Mouse (Mus musculus) adrenal gland, adult 8-10 months (tissue): ENCODE measurements at regions not wholly inside any gene's neighbourhood (a gene's known extent, or its start where the extent isn't known, plus 50 kb on each side); places are given as distances from the start of the nearest gene placed in this dataset.

ENCODE experiments used
- DNase-seq: peaks from one replicate; pipeline ENCODE4 v3.0.0; 2022

GRCm38 (mm10) chr9:47133873-47134272 is 135.3 kb downstream of the Gm4791 start:
- no peak for DNase-seq

DNA sequence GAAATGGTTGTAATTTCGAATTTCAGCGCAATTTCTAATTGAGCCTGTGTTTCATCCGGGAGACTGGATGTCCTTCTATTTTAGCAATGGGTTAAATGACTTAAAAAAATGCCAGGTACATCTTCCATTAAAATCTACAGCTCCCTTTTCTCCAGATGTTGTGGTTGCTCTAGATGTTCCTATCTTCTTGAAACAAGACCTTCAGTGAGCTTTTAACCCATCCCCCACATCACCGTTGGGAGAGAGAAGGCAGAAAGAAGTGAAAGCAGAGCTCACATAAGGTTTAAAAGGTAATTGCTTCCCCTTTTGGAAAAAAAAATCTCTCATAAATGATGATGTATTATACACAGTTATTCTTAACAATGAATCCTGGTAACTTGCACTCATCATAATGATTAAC is 135.9 kb downstream of the Gm4791 start:
- DNase-seq, result no peak

GRCm38 (mm10) chr9:47136641-47137040 is 138.1 kb downstream of the Gm4791 start:
- DNase-seq, result no peak

- DNase-seq, result no peak
Observed at GRCm38 (mm10) chr9:47153471-47153870, 154.9 kb downstream of the Gm4791 start.

DNA sequence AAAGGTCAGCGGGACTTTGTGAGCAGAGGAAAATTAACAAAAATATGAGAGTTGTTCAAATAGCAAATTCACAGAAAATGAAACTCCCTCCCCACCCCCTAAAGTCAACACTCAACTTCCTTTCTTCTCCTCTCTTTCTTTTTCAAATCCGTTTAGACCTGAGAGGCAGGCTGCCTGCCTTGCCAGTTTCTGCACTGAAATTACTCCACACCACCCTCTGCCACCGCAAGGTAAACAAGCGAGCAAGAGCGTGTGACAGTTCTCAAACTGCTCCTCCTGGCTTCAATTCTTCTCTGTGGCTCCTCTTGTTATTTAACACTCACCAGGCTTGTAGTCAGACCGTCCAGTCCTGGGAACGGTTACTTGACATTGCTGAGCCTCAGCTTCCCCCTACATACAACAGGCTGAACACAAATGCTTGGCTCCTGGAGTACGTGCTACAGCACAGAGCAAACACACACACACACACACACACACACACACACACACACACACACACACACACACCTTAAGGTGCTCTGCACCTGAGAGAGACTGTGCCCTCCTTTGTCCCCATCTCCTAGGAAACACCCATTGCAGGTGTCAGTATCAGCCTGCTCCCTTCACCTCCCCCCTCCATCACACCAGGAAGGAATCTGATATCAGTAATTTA is 167.1 kb downstream of the Gm4791 start:
- DNase-seq, result no peak

DNA sequence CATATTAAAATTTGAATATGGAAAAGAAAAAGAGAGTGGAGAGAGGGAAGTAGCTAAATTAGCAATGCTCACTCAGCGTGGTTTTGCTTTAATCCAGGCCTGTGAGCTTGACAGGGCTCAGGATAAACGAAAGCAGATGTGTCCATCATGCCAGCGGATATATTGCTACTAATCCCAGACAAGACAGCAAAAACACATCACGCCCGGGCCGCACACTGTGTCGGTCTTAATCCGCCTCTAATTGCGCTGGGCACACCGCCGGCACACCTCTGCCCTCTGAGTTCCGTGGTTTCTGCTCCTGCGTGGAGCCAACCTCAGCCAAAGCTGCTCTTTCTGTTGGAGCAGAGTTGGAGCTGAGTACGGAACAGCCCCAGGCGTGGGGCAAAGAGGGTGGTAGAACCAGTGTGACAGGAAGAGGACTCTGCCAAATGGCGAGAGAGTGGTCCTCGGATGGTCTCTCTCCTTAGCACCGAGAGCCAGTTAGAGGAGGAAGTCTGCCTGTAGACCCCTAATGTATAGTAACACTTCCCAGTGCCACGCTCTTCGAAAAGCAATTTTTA is 169.2 kb downstream of the Gm4791 start:
- DNase-seq, result no peak

GRCm38 (mm10) chr9:47176044-47176443 is 177.5 kb downstream of the Gm4791 start:
- DNase-seq, result no peak

DNA sequence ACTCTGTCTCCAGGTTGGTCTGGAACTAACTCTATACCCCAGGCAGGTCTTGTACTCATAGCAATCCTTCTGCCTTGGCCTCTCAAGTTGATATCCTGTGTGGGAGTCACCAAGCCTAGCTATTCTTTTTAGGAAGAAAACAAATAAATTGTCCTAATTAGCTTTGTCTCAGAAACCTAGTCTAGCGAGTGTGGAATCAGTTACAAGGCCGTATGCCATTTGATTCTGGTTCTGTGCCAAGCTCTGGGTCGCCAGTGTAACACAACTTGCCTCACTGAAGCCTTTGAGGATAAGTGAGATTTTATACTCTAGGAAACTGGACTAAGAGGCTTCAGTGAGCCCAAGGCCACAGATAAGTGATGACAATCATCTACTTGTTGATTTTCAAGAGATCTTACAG is 219.6 kb downstream of the Gm4791 start:
- no peak for DNase-seq

DNA sequence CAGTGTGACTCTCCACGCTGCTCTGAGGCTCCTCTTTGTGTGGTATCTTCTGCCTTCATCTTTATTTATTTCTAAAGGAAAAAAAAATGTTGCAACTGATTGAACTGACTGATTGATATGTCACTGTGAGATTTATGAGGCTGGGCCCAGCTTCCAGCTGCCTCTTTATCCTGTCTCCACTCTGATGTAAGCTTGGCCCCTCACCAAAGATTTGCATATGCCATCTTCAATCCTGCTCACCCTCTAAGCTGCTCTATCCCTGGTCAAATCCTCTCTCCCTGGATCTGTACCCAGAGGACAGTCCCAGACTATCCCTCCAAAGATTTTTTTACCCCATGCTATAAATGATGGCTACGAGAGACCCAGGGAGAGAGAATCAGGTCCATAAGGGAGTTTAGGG is 225.0 kb downstream of the Gm4791 start:
- DNase-seq, result no peak

DNA sequence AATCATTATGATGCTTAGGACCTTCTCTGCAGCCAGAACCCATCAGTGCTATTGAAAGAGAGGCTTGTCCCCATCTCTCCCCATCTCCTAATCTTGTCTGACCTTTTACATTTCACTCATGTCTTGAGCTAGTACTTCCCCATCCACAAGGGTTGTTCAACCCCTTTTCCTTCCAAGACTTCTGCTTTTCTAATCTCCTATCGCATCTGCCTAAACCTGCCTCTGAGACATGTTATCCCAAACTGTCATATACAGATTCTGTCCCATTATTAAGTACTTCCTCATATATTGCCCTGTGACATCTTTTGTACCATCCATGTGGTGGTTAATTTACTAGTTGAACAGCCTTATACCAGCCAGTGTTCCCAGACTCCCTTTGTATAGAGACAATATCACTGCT is 225.7 kb downstream of the Gm4791 start:
- DNase-seq, result no peak

DNA sequence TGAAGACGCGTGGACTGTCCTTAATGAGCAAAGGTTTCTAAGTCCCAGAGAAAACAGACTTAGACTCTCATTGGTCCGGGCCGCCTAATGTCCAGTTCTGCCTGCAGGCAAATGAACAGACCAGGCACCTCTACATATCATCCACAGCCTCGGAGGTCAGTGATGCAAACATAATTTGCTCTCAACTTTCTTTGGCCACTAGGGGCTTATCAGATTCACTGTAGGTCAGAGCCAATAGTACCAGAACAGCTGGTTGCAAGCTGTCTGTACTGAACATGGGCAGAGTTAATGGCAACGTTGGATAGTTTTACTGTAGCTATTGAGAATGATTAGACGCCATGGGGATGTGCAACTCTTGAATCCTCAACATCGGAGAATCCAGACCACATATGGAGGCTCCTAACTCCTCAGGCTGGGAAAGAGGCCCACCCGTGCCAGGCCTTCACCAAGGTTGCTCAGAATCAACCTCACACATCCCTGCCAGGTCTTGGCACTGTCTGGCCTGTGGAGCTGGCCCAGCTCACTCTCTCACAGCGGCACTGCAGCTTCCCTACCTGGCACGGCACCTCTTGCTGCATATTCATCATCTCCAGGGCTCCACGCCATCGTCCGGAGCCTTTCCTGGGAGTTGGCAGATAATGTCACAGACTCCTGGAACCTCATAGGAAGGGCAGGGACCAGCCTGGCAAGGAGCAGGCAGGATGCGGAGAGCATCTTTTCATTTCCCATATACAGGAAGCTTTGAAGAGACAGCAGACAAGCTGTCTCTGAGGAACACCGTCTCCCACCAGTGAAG is 228.1 kb downstream of the Gm4791 start:
- DNase-seq, result no peak

DNA sequence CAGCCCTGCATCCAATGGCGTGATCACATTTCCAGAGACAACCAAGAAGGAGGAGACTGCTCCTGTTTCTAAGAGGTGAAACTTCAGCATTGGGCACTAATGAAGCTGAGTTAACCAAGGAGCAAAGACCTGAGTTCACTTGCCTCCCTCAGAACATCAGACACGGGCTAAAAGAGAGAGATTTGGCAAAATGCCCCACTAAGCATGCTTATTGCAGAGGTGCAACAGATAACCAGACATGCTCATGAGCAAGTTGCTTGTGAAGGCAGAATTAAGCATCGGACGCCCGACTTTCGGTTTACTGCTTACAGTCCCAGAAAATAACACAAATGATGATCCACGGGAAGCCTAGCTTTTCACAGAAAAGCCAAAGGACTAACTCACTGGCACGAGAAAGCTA is 228.8 kb downstream of the Gm4791 start:
- DNase-seq, result no peak

GRCm38 (mm10) chr9:47228736-47229135 is 230.2 kb downstream of the Gm4791 start:
- no peak for DNase-seq

- DNase-seq, result no peak
Observed at GRCm38 (mm10) chr9:47229296-47229695, 230.8 kb downstream of the Gm4791 start.

GRCm38 (mm10) chr9:47240950-47241349 is 242.4 kb downstream of the Gm4791 start:
- DNase-seq, result no peak

DNA sequence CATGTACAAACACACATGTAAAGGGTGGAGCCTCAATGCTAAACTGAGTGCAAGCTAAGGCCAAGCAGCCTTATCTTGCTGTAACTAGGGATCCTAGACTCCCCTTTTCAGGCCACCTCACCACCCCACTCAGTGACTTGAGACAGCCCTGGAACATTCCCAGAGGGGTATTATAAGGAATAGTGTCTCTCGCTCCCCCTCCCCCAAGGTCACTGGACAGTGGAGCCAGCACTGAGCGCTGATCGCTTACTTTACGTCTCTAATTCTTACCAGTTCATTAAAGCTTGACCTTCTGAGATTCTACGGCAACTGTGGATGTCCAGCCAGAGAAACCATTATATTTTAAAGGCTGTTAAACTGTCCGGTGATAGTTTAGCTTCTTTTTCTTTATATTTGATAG is 243.5 kb downstream of the Gm4791 start:
- no peak for DNase-seq

DNA sequence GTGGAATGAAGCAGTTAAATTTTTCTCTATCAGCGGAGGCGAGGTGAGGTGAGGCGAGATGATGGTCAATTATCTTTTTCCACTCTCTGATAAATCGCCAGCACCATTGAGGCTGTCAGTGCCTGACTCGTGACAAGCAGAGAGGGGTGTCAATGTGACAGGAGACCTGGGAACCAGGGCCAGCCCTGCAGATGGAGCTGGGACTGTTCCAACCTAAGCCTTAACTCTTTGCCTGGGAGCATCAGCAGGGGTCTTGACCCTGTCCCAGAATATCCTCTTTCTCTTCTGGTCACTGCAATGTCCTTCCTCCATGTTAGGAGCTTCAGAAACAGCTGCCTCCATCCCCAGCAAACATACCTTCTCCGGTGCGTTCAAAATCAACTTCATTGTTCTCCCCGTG is 244.0 kb downstream of the Gm4791 start:
- DNase-seq, result no peak

DNA sequence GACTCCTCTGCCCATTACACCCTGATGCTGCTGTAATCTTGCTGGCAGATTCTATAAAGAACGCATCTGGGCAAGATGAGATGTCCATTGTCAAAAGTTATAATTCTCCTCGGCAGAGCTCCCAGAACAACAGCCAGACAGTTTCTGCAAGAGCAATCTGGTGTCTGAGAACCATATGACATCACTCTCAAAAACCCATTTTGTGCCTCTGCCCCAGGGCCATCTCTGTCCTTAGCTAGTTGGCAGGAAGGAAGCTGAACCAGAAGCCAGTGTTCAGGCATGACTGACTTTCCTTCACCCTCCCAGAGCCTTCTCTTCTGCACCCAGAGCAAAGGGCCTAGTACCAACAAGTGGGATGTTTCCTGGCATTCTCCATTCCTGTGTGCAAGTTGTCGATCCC is 250.5 kb downstream of the Gm4791 start:
- DNase-seq, result peak; percentile 10

DNA sequence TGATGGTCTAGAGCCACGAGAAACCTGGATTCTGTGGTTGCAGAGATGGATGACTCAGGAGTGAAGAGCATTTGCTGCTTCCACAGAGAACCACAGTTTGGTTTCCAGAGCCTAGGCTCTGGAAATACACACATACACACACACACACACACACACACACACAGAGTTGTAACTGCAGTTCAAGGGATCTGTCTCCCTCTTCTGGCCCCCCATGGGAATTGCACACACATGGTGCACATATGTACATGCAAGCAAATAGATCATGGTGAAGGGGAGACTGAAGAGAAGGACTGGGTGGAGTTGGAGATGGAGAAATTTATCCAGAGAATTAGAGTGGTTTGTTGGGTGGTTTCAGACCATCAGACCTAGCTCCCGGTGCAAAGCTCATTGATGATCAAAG is 252.6 kb downstream of the Gm4791 start:
- DNase-seq, result no peak

DNA sequence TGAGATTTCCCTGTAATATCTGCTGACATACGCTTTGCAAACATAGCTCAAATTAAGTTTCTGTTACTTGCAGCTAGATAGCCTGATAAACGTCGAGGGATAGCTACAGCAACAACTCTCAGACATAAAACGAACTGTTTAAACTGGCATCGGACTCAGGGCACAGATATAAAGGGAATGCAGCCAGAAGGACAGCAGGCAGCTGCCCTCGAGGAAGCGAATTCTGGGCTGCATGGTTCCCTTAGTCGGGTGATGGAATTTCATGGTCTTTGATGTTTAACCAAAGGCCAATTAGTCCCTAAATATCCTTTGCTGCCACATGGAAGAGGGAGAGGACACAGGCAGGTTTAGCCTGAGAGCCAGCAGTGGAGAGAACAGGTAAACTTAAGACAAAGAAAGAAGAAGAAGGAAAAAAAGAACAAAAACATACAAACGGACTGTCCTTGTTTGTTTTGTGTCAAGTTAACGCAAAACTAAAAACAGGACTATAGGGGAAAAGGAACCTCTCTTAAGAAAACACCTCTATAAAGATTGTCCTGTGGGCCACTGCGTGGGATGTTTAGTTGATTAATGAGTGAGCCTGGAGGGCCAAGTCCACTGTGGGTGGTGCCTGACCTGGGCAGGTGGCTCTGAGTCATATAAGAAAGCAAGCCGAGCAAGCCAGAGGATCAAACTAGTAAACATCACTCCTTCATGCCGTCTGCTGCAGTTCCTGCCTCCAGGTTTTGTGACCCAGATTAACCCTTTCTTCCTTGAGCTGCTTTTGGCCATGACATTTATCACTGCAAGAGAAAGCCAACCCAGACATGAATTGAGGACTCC is 255.5 kb downstream of the Gm4791 start:
- no peak for DNase-seq

GRCm38 (mm10) chr9:47265946-47266490 is 264.0 kb upstream of the Cadm1 start:
- peak; percentile 76 for DNase-seq

GRCm38 (mm10) chr9:47276303-47277005 is 253.5 kb upstream of the Cadm1 start:
- DNase-seq, result no peak
